Mouse (Mus musculus) adrenal gland, adult 18-20 months (tissue): ENCODE measurements around the gene Sept1. TPM values are rescaled to one million over a fixed set of nuclear protein-coding genes. Genes with fewer than 3 reads are reported as not detected.

Experiments used
- DNase-seq, 2 experiments: peaks; one replicate each; pipeline ENCODE4 v3.0.0; 2021 to 2022; ENCODE audit warnings: low spot score in 2 of 2
- total RNA-seq, 2 experiments: library from RNA; stranded (reverse); gene quantifications; 1 replicate in 1 of 2; 2 replicates in 1 of 2; pipeline ENCODE4 v1.2.3; 2021

Sept1 gene
- total RNA-seq, 2 experiments from 2014 or later = 7.8 to 8.7 TPM

DNA sequence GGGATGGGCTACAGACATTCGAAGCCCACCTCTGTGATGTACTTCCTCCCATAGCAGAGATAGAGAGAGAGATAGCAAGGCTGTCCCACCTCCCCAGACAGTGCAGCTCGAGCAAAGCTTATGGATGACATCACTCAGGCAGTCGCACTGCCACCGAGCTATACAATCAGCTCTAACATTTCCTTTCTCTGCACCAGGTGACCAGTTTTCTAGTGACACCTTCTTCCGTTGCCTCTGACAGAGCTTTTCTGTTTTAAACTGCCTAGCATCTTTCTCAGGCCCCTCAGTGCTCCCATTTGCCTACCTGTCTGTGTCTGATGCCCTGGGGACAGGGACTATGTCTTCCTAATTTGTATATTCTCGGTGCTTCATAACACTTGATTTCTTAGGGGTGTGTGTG is 12.5 kb downstream of the Sept1 start:
- DNase-seq = no peak

DNA sequence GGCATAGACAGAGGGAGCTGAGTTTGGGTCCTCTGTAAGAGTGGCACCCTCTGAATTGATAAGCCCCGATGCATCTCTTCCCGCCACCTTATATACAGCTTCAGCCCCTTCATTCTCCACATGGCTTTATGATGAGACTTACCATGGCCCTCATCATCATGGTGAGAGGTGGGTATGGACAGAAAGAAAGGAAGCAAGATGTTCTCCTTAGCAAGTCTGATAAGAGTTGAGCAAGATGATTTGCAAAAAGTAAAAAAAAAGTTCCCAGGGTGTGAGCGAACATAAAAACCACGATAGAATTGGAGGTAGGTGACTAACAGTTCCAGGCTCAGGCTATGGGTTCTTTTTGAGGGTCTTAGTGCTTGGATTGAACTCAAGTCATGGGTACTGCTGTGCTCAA is 14.3 kb downstream of the Sept1 start:
- no peak for DNase-seq

DNA sequence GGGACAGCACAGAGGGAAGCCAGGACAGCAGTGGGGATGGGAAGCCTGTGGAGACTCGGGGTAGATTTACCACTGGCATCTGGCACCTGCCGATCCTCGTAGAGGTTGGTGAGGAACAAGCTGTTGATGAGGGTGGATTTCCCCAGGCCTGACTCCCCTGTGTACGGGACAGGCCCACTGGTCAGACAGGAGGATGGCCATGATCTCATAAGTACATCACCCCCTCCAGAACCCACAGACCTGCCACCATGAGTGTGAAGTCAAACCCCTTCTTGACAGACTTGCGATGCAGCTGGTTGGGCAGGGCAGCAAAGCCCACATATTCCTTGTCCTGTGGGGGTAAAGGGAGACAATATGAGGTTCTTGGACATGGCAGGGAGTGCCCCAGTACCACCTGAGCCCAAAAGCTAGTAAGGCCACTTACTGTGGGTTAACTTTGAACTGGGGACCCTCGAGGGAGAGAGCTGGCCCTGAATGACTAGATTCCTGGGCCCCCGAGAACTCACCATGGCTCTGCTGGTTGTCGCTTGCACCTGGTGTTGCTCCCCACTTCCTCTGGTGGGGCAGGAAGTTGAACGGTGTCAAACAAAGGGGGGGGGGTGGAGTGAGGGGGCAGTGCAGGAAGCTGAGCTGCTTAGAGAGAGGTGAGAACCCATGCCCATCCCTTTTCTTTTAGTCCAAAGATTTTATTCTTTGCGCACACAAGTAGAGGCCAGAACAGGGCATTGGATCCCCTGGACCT is 14.9 kb downstream of the Sept1 start:
- DNase-seq = no peak

DNA sequence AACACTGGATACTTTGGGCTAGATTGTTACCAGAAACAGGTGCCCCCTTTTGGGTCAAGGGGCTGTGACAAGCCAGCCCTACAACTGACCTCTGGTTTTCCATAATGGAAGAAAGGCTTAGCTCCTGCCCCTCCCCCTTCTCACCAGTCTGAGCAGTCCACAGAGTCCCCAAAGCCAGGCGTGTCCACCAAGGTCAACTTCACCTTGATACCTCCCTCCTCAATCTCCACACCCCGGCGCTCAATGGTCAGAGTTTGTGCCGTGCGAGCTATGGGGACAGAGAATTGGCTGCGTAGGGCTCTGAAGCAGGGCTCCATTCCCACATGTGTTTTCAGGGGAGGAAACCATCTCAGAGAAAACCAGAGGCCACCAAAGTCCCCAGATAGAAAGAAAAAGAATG is 15.5 kb downstream of the Sept1 start:
- no peak for DNase-seq

DNA sequence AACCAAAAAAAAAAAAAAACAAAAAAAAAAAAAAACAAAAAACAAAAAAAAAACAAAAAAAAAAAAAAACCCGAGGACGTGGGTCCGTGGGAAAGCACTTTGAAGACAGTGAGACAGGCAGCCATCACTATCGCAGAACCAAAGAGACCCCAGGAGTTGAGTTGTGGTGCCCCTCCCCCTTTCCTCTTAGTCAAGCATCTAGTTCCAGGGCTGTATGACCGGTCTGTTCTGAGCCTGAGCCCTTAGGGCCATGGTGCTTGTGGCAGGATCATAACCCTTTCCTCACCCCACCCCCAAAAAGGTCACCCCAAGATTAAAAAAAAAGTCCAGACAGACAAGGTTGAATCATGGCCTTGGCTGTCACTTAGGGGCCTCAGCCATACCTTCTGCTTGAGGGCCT is 16.6 kb downstream of the Sept1 start:
- no peak for DNase-seq

DNA sequence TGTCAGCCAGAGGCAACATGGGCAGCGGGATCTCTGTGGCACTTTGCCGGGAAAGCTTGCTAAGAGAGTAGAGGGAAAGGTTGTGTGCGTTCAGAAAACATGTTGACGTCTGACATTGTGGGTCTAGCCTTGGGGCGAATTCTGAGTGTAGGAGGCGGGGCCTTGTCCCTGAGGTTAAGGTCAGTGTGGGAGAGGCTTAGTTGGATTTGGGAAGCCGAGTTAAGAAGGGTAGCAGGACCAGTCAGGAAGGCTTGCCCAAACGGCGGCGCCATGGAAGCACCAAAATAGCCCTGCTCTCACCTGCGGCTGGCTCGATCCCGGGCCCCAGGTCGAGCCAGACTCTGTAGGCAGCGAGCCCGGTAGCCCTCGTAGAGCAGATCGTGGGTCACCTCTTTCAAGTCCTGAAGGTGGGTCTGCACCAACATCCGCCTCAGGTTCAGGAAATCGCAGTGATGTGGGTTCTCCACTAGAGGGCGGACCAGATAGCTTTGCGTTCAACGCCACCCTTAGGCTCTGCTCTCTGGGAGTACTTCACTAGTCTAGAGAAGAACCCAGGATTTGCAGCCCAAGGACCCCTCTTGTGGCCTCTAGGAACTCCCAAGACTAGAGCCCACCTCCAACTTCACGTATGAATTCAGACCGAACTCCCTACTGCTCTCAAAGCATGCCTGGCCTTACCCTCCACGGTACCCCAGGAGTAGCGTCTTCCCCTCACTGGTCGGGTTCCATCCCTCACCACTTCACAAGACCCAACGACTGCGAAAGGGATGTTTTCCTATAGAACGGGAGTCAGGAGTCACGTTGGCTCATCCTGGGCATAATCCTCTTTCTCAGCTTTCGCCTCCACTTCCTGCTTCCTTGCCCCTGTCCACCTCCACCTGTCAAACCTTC is 17.7 kb downstream of the Sept1 start:
- peak; percentile 38 to 49 for DNase-seq

DNA sequence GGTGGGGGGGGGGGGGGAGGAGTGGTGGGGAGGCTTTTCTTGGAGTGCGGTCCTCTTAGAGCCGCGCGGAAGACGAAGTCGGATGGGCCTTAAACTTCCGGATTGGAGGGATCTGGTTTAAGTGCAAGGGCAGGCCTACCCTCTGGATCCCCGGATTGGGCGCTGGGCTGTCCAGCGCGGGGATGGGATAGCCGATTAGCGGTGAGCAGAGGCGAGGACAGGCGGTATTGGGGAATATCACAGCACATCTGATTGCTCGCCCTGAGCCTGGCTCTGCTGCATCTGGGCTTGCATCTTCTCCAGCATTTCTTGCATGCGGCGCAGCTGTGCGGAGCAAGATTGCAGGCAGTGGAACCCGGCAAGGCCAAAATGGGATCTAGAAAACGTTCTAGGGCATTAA is 18.4 kb downstream of the Sept1 start:
- no peak for DNase-seq

DNA sequence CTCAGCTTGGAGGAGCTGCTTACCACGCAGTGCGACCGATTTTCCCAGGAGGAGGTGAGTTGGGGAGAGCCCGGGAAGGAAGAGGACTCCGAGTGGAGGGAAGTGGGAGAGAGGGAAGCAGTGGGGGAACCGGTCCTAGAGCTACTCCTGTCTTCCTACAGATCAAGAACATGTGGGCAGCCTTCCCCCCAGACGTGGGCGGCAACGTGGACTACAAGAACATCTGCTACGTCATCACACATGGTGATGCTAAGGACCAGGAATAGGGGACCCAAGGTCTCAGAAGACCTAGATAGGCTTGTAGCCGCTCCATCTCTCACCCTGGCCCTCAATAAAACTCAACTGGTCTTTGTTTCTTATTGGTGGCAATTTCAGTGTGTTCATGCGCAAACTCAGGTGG is 19.0 kb downstream of the Sept1 start:
- no peak for DNase-seq

DNA sequence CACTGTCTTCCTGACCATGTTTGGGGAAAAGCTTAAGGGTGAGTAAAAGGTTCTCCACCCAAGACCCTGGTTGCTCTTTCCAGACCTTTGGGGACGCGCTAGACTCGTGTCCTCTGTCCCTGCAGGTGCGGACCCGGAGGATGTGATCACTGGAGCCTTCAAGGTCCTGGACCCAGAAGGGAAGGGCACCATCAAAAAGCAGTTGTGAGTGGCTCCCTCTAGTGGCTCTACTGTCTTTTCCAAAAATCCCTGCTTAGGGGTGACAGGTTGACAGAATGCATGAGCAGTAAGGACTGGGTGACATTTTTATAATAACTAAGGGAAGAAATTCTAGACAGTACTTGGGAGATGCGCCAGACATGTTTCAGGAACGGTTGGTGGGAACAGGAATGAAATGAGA is 19.4 kb downstream of the Sept1 start:
- no peak for DNase-seq

DNA sequence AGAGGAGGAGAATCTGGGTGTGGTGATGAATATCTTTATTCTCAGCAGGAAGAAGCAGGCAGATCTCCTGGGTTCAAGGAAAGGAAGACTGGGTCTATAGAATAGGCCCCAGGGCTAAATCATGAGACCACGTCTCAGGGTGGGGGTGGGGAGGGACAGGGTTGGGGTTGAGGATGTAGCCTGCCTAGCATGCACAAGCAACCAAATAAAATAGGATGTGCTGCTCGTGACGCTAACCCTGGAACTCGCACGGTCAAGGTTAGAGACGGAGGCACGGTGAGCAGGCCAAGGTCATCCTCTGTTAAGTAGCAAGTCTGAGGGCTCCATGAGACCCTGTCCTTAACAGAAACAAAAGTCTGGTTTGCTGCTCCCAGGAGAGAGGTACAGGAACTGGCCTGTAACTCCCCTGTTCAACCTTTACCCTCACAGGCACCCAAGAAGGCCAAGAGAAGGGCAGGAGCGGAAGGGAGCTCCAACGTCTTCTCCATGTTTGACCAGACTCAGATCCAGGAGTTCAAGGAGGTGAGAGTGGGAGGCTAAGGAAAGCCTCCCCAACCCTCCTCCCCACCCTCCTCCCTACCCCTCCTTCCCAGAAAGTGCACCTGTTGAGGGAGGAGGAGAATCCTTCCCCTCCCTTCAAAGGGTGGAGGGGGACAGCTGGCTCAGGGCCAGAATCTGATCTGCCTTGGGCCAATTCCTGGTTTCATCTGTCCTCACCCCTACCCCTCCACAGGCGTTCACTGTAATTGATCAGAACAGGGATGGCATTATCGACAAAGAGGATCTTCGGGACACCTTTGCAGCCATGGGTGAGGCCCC is 20.3 kb downstream of the Sept1 start:
- DNase-seq = no peak

DNA sequence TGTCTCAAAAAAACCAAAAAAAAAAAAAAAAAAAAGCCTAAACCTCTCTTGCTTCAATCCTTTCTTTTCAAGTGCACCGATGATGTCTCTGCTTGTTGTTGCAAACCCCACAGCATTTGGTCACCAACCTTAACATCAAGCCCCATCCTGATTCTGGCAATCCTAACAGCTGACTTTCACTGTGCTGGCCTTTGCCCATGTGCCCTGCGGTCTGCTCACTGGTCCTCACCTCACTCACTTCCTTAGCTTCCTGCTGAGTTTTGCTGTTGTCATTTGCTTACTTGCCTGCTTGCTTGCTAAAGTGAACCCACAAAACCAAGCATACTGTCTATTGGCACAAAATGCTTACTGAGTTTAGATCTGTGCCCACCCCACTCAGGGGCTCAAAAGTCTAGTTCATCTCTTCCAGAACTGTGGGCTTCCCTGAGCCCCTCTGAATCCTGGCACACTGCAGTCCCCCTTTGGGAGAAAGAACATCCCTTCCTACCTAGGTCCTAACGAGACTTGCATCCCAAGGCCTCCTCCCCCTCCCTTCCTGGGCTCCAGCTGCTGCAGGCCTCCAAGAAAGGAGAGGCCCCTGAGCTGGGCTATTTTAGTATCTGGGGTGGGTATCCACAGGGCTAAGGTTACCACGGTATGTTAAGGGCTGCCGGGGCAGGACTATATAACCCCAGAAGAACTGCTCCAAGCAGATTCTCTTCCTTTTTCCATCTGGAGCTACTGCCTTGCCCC is 21.8 kb downstream of the Sept1 start:
- no peak for DNase-seq

DNA sequence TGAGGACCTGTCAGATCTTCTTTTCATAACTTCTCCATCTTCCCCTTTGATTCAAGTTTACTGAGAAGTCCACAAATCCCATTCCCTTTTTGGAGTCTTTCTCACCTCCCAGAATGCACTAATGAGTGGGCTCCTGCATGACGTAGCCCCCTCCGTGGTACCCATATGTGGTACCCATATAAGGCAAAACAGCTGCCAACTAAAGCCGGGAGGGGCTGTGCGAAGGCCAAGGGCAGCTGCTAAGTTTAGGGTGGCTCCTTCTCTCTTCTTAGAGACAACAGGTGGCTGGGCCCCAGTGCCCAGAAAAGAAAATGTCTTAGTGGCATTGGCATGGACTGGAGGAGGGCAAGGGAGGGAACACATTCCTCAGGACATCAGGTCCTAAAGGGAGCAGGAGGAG is 22.7 kb downstream of the Sept1 start:
- DNase-seq = no peak

DNA sequence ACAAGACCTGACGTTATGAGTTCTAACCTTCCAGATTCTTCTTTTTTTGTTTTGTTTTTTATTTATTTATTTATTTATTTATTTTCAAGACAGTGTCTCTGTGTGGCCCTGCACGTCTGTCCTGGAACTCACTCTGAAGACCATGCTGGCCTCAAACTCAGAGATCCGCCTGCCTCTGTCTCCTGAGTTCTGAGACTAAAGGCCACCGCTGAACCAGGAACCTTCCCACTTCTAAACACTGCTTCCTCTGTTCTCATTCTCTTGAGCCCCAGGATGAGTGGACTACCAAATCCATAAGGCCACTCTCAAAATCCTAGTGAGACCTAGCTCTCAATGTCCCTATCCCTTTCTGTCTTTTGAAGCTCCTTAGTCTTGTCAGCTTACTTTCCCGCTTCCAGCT is 23.1 kb downstream of the Sept1 start:
- no peak for DNase-seq

DNA sequence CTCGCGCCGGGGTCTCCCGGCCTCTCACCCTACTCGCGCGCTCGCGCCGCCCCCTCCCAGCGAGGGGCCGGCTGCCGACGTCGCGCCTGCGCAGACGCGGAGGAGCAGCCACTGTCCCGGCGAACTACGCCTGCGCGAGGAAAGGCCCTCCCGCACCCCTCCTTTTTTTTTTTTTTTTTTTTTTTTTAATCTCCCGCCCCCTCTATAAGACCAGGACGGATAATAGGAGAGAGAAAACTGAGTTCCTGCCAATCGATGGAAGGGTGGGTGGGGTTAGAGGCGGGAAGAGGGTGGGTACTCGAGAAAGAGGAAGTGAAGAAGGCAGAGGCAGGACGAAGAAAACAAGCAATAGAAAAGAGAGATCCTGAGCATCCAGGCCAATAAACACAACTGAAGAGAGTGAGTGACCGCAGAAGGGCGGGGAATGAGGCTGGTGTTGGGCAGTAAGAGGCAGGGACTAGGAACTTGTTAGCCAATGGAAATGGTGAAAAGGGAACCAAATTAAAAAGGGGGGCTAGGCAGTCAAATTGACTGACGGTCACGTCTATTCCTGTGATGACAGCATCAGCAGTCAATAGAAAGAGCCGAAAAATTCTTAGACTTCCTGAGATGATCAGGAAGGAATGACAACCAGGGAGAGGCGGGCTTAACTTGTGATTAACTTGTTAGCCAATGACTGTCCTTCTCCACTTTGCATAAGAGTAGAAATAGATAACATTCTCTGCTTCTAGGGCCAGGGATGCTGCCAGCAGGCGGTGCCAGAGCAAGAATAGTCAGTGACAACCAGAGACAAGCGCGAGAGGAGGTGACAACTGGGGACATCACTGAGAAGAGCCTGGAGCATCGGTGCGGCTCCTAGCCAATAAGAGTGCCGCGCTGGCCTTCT is 24.1 kb downstream of the Sept1 start, which contains the start of gene Mylpf:
Gene Mylpf (plus strand): TSS at position 338 of the 886 bp plus-strand sequence.
- peak; percentile 90 to 92 for DNase-seq

DNA sequence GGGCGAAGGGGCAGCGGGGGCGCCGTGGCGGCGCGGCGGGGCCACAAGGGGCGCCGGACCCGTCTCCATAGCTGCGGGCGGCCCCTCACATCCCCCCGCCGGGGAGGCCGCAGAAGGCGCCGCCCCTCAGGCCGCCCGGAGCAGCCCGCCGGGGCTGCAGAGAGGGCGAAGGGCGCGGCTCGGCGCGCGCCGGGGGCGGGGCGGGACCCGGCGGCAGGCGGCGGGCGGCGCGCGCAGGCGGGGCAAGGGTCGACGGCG is 24.7 kb downstream of the Sept1 start, which contains the start of gene Tbc1d10b:
Gene Tbc1d10b (minus strand): TSS at position 174 of the 258 bp plus-strand sequence.
- DNase-seq = no peak

DNA sequence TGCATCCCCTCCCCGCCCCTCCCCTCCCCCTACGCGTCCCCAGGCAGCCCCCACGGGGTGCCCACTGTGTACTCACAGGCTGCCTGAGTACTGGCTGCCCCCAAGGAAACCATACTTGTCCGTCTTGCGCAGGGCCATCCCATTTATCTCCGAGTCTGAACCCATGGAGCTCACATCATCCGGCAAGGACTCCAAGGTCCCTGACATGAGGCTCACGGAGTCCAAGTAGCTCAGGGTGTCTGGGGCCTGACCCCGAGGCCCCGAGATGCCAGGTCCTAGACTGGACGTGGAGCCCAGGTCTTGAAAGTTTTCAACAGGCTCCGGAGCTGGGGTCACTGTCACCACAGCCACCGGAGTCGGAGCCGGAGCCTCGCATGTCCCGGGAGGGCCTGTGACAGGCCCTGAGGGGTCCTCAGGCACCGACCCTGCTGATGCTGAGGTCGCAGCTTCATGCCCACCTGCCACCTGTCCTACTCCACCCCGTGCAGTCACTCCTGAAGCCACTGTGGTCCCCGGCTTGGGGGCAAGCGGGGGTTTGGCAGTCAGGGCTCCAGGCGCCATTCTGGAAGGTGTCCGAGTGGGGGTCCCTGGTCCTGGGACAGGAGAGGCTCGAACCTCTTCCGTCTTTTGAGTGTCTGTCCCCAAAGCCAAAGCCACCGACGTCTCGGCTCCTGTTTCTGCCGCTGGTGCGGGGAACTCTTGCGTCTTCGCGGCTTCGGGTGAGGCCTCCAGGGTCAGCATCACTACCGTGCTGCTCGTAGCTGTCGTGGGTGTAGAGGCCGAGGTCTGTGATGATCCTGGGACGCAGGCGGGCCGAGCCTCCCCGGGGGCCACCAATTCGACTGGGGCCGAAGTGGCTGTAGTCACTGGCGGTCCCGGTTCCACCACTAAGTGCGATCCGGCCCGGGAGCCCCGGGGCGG is 25.3 kb downstream of the Sept1 start:
- DNase-seq = peak; percentile 27 to 38

DNA sequence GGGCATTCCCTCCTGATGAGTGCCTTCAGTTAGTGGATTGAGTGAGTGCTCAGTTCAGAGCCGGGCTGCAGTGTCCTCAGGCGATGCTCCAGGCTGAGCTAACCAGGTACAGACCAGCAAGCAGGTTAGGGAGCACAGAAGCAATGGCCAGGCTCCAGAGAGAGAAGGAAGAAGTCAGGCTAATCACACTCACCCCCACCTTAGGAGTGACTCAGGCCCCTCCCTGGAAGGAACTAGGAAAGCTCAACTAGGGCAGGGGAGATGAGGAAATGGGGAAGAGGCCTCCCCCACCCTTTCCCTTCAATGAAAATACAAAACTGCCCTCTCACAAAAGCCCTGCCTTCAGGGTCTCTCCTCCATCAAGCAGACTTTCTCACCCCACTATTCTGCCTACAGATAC is 26.3 kb downstream of the Sept1 start:
- no peak for DNase-seq

DNA sequence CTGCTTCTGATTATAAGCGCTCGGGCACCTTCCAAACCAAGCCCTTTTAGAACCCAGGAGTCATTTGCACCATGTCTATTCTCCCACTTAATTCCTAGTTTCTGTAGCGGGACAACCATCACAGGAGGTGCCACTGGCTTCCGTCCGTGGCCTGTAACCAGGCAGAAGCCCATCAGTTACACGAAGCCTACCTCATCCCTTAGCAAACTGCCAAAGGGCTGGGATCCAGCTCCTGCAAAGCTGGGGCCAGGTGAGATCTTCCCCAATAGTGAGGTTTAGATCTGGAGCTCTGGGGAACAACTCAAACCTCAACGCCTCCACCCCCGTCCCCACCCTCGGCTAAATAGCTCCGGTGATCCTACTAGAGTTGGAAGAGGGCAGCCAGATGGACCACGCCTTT is 36.4 kb downstream of the Sept1 start:
- no peak for DNase-seq
